Mouse (Mus musculus): ENCODE measurements at regions not wholly inside any gene's neighbourhood (a gene's known extent, or its start where the extent isn't known, plus 50 kb on each side); places are given as distances from the start of the nearest gene placed in this dataset.

DNA sequence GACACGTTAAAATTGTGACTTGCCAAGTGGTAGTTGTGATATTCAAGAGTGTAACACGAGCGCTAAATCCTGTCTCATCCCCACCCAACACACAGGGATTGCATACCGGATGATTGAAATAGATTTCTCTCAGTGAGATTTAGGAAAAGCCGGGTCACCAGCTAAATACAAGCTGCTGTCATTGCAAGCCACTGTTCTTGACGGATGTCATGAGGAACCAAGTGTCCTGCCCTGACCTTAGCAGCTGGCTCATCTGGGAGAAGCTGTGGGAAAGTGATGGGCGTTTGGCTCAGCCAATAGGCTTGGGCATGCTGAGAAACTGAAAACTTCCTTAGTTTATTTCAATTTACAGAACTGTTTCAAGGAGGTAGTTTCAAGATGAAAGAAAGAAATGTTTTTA is 164.4 kb upstream of the Jmjd1c start:
- Histone ChIP-seq H3K27ac (ENCODE audit: control insufficient read depth, insufficient read depth, low read depth, low read length, poor library complexity) (no peak overlapping the region), H3K4me1 (ENCODE audit: control insufficient read depth, insufficient read depth, low read length) (peaks cover 6% of the 10 kb centered on the region; the same call in 1 of the 2 replicates), H3K4me3 (replicated peaks; ENCODE audit: control insufficient read depth, low read depth, low read length) (no peak overlapping the region)
- TF ChIP-seq POLR2A (IDR thresholded peaks at IDR 0.05; ENCODE audit: borderline replicate concordance, control insufficient read depth, low read depth, low read length) (no peak), CTCF (IDR thresholded peaks at IDR 0.05; ENCODE audit: control insufficient read depth, insufficient read depth, low read length) (no peak)
- 51% methylated on average over 7 of the region's 7 CpGs for WGBS

DNA sequence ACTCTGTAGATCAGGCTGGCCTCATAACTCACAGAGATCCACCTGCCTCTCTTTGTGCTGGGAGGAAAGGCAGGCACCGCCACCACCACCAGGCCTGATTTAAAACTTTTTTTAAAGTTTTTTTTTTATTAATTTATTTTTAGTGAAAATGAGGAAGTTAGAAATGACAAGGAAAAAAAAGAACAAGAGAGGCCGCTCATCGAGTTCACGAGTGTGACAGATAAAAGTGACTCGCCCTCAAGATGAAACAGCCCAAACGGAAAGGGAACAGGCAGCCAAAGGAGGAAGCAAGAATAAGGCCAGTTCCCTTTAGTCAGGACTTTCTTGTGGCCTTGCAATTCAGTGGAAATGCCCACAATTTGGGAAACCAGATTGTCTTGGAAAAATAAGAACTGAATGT is 163.4 kb upstream of the Jmjd1c start:
- Histone ChIP-seq H3K4me1 (ENCODE audit: control insufficient read depth, insufficient read depth, low read length) (peaks cover 6% of the 10 kb centered on the region; the same call in 1 of the 2 replicates), H3K27ac (ENCODE audit: control insufficient read depth, insufficient read depth, low read depth, low read length, poor library complexity) (peak overlapping the region; percentile 52; the same call in 1 of the 2 replicates), H3K4me3 (replicated peaks; ENCODE audit: control insufficient read depth, low read depth, low read length) (no peak overlapping the region)
- WGBS: under 1% methylated on average over 6 of the region's 6 CpGs
- TF ChIP-seq CTCF (IDR thresholded peaks at IDR 0.05; ENCODE audit: control insufficient read depth, insufficient read depth, low read length) (no peak), POLR2A (IDR thresholded peaks at IDR 0.05; ENCODE audit: borderline replicate concordance, control insufficient read depth, low read depth, low read length) (no peak)

DNA sequence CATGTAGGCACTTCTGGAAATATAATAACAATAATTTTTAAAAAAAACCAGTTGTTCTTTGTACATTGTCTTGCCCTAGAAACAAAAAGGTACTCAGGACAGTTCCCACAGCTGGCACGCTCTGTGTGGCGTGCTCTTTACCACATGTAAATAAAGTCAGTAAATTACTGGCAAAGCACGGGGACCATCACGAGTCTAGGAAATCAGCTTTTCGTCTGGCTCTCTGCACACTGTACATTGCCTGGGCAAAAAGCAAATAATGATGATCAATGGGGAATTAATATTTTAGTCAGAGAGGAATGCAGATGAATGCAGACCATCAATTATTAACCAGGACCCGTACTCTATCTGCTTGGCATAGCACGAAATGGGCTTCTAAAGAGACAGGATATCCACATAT is 162.2 kb upstream of the Jmjd1c start:
- Histone ChIP-seq H3K4me3 (replicated peaks; ENCODE audit: control insufficient read depth, low read depth, low read length) (no peak overlapping the region), H3K27ac (ENCODE audit: control insufficient read depth, insufficient read depth, low read depth, low read length, poor library complexity) (no peak overlapping the region), H3K4me1 (ENCODE audit: control insufficient read depth, insufficient read depth, low read length) (peaks cover 6% of the 10 kb centered on the region; the same call in 1 of the 2 replicates)
- TF ChIP-seq POLR2A (IDR thresholded peaks at IDR 0.05; ENCODE audit: borderline replicate concordance, control insufficient read depth, low read depth, low read length): no peak
- TF ChIP-seq CTCF (IDR thresholded peaks at IDR 0.05; ENCODE audit: control insufficient read depth, insufficient read depth, low read length): no peak
- 83% methylated on average over 7 of the region's 7 CpGs for WGBS

DNA sequence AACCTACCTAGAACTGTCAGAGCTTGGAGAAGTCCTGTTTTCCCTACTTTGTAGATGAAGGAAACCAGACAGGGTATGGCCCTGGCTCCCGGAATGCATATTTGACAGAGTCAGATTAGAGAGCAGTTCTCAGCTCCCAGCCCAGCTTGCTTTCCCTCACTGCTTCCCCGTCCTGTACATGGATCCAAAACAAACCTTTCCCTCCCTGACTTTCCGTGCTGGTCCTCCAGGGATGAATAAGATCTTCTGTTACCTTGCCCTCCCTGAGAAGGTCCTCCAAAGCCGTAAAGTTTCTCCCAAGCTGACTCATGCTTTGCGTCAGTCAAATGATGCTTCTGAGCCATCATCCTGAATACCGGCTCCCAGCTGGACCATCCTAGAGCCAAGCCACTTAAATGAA is 160.2 kb upstream of the Jmjd1c start:
- no peak overlapping the region for H3K4me3 ChIP-seq (replicated peaks; ENCODE audit: control insufficient read depth, low read depth, low read length)
- no peak for TF ChIP-seq CTCF (IDR thresholded peaks at IDR 0.05; ENCODE audit: control insufficient read depth, insufficient read depth, low read length)
- TF ChIP-seq POLR2A (IDR thresholded peaks at IDR 0.05; ENCODE audit: borderline replicate concordance, control insufficient read depth, low read depth, low read length): no peak
- H3K27ac ChIP-seq (ENCODE audit: control insufficient read depth, insufficient read depth, low read depth, low read length, poor library complexity): no peak overlapping the region
- peaks cover 8% of the 10 kb centered on the region; the same call in 1 of the 2 replicates for H3K4me1 ChIP-seq (ENCODE audit: control insufficient read depth, insufficient read depth, low read length)
- WGBS: 85% methylated on average over 6 of the region's 6 CpGs

DNA sequence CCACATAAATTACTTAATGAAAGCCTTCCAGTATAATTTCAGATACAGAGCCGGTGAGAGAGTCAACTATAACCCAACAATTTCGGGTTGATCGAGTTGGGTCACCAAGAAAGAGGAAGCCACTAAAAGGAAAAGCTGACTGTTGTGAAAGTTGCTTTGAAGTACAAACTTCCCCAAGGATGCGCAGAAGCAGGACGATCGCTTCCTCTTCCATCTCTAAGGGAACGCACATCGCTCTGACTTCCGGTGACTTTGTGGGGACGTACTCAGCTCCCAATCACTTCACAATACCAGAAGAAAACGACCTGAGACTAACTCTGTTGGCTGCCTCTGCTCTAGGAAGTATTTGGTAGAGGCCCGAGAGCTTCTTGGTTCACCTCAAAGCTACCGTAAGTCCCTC is 158.8 kb upstream of the Jmjd1c start:
- no peak for TF ChIP-seq CTCF (IDR thresholded peaks at IDR 0.05; ENCODE audit: control insufficient read depth, insufficient read depth, low read length)
- no peak for TF ChIP-seq POLR2A (IDR thresholded peaks at IDR 0.05; ENCODE audit: borderline replicate concordance, control insufficient read depth, low read depth, low read length)
- 3% methylated on average over 13 of the region's 13 CpGs for WGBS
- Histone ChIP-seq H3K4me1 (ENCODE audit: control insufficient read depth, insufficient read depth, low read length) (peaks cover 6% of the 10 kb centered on the region; the same call in 1 of the 2 replicates), H3K4me3 (replicated peaks; ENCODE audit: control insufficient read depth, low read depth, low read length) (peak overlapping the region; percentile 35), H3K27ac (ENCODE audit: control insufficient read depth, insufficient read depth, low read depth, low read length, poor library complexity) (no peak overlapping the region; the same call in 1 of the 2 replicates)

DNA sequence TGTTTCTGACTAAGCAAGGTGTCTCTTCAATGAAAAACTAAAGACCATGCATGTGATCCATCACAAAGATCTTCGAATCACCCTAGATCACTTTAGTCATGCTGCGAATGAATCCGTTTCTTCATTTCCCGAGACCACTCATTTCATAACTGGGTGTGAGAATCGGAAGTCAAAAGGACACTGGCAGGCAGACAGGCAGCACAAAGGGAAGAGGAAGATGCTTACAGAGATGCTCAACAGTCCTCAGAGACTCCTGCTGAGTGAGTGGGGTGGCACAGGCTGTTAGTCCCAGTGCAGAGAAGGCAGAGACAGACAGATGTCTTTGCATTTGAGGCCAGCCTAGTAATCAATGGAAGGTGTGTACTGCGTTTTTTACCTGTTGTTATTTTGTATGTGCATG is 155.6 kb upstream of the Jmjd1c start:
- Histone ChIP-seq H3K27ac (ENCODE audit: control insufficient read depth, insufficient read depth, low read depth, low read length, poor library complexity) (no peak overlapping the region), H3K4me3 (replicated peaks; ENCODE audit: control insufficient read depth, low read depth, low read length) (peak overlapping the region; percentile 9), H3K4me1 (ENCODE audit: control insufficient read depth, insufficient read depth, low read length) (peaks cover 6% of the 10 kb centered on the region; the same call in 1 of the 2 replicates)
- 58% methylated on average over 6 of the region's 6 CpGs for WGBS
- TF ChIP-seq POLR2A (IDR thresholded peaks at IDR 0.05; ENCODE audit: borderline replicate concordance, control insufficient read depth, low read depth, low read length) (no peak), CTCF (IDR thresholded peaks at IDR 0.05; ENCODE audit: control insufficient read depth, insufficient read depth, low read length) (no peak)

DNA sequence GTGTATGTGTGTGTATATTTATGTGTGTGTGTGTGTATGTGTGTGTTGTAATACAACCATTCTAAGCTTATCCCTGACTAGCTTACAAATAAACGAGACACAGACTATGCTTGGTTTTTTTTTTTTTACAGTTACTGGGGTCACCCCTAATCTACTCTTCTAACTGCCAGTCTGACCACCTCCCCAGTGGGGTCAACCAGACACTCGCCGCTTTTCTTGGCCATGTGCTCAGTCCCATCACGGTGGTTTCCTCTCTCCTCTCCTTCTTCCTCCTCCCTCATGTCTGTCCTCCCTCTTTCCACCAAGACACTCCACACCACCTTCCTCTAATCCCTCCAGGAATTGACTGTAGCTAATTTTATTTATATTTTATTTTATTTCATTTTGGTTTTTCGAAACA is 155.0 kb upstream of the Jmjd1c start:
- TF ChIP-seq CTCF (IDR thresholded peaks at IDR 0.05; ENCODE audit: control insufficient read depth, insufficient read depth, low read length): no peak
- TF ChIP-seq POLR2A (IDR thresholded peaks at IDR 0.05; ENCODE audit: borderline replicate concordance, control insufficient read depth, low read depth, low read length): no peak
- H3K4me3 ChIP-seq (replicated peaks; ENCODE audit: control insufficient read depth, low read depth, low read length): no peak overlapping the region
- 58% methylated on average over 5 of the region's 5 CpGs for WGBS
- H3K4me1 ChIP-seq (ENCODE audit: control insufficient read depth, insufficient read depth, low read length): peaks cover 4% of the 10 kb centered on the region; the same call in 1 of the 2 replicates
- no peak overlapping the region for H3K27ac ChIP-seq (ENCODE audit: control insufficient read depth, insufficient read depth, low read depth, low read length, poor library complexity)

DNA sequence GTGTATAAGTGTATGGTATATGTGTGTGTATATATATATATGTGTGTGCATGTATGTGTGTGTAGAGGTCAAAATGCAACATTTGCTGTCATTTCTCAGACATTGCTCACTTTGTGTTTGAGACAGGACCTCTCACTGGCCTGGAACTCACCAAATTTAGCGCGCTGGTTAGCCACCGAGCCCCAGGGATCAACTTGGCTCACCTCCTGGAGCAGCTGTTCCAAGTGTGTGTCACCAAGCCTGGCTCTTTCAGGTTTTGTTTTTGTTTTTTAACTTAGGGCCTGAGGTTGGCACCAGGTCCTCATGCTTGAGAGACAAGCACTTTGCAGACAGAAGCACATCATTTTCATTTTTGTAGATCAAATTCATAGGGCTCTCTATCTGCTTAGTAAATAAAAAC is 154.0 kb upstream of the Jmjd1c start:
- TF ChIP-seq POLR2A (IDR thresholded peaks at IDR 0.05; ENCODE audit: borderline replicate concordance, control insufficient read depth, low read depth, low read length) (no peak), CTCF (IDR thresholded peaks at IDR 0.05; ENCODE audit: control insufficient read depth, insufficient read depth, low read length) (no peak)
- WGBS: 83% methylated on average over 3 of the region's 3 CpGs

DNA sequence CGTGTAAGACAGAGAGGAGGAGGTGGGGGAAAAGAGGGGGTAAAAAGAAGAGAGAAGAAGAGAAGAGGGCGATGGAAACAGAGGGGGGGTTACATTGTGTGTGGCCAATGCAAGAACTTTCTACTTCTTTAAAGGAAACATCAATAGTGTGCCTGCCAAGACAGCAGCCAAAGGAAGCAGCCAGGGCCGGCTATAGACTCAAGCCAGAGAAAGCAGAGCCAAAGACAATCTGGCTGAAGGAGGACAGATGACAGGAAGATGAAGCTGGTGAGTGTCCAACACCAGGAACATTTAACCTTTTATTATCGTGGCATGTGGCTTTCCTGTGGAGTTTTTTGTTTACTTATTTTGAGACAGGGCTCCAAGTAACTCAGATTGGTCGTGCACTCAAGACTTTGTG is 152.1 kb upstream of the Jmjd1c start:
- no peak overlapping the region for H3K27ac ChIP-seq (ENCODE audit: control insufficient read depth, insufficient read depth, low read depth, low read length, poor library complexity)
- TF ChIP-seq POLR2A (IDR thresholded peaks at IDR 0.05; ENCODE audit: borderline replicate concordance, control insufficient read depth, low read depth, low read length) (no peak), CTCF (IDR thresholded peaks at IDR 0.05; ENCODE audit: control insufficient read depth, insufficient read depth, low read length) (no peak)
- peaks cover 4% of the 10 kb centered on the region; the same call in 1 of the 2 replicates for H3K4me1 ChIP-seq (ENCODE audit: control insufficient read depth, insufficient read depth, low read length)
- WGBS: 27% methylated on average over 5 of the region's 5 CpGs
- no peak overlapping the region for H3K4me3 ChIP-seq (replicated peaks; ENCODE audit: control insufficient read depth, low read depth, low read length)

More for the DNA sequence above, 154.0 kb upstream of the Jmjd1c start:
- Histone ChIP-seq H3K4me1 (ENCODE audit: control insufficient read depth, insufficient read depth, low read length) (peaks cover 4% of the 10 kb centered on the region; the same call in 1 of the 2 replicates), H3K4me3 (replicated peaks; ENCODE audit: control insufficient read depth, low read depth, low read length) (no peak overlapping the region), H3K27ac (ENCODE audit: control insufficient read depth, insufficient read depth, low read depth, low read length, poor library complexity) (no peak overlapping the region)

Data from bone marrow, adult 2 months (tissue).